Mouse (Mus musculus) stomach, postnatal 0 days (tissue): ENCODE measurements around the gene Nrxn3.

ENCODE experiments used
- CTCF ChIP-seq: IDR thresholded peaks from 2 replicates; pipeline ENCODE4 v1.5.1; 2016; ENCODE audit warnings: antibody characterized with exemption, low read depth, mild to moderate bottlenecking, moderate library complexity
- EP300 ChIP-seq: optimal IDR thresholded peaks from 2 replicates; pipeline ENCODE3; 2016; ENCODE audit warnings: antibody characterized with exemption

DNA sequence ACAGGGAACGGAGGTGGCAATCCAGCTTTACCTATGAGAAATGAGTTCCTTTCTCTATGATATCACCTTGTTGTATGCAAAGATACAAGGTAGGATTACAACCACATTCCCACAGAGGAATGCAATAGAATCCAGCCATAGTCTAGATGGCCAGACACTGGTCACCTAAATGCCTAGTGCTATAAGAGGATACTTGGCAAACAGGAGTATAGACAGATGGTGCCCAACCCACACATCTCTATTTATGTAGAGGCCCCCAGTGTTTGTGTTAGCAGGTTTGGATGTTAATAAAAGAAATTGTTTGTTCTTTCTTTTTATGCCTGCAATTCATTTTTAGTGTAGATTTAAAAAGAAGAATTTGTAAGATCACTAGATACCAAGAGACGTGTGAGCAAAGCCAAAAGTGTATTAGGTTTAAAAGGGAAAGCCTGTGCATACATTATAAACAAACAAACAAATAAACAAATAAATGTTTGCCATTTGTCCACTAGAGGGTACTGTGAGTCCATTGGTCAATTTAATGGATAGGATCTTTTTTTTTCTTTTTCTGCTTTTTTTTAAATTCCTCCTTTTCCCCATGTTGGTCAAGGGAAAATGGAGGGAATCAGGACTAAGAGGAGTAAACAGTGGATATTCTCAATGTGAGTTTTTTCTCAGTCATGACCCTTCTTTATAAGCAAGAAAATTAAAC lies 832.2 kb downstream of the Nrxn3 start:
- peak; percentile 63 for TF ChIP-seq CTCF
- no peak for TF ChIP-seq EP300
